Mouse (Mus musculus) testis, adult 2 months (tissue): Measurements from ENCODE around the gene Spc25. TPM values are rescaled to one million over a fixed set of nuclear protein-coding genes. Genes with fewer than 3 reads are reported as not detected.

Experiments
- H3K27ac ChIP-seq: fragments of 200-500 bp; 2 replicates; pipeline ENCODE4 v1.5.1; 2012; ENCODE audit warnings: low read depth, low read length; ENCODE audit not compliant: control insufficient read depth, insufficient read depth
- H3K27me3 ChIP-seq: fragments of 200-500 bp; 2 replicates; pipeline ENCODE4 v1.6.1; 2012; ENCODE audit warnings: mild to moderate bottlenecking, low read length, moderate library complexity; ENCODE audit not compliant: control insufficient read depth, insufficient read depth
- H3K36me3 ChIP-seq: fragments of 200-500 bp; 2 replicates; pipeline ENCODE4 v1.6.1; 2012; ENCODE audit warnings: mild to moderate bottlenecking, low read length; ENCODE audit not compliant: control insufficient read depth, insufficient read depth
- H3K4me1 ChIP-seq: fragments of 200-500 bp; 2 replicates; pipeline ENCODE4 v1.6.1; 2012; ENCODE audit warnings: low read length; ENCODE audit not compliant: control insufficient read depth, insufficient read depth
- H3K4me3 ChIP-seq: fragments of 200-500 bp; 2 replicates; pipeline ENCODE4 v1.5.1; 2012; ENCODE audit warnings: low read depth, mild to moderate bottlenecking, low read length, moderate library complexity, mixed read lengths; ENCODE audit not compliant: control insufficient read depth
- CTCF ChIP-seq: fragments of 200-500 bp; IDR thresholded peaks from 2 replicates; pipeline ENCODE4 v1.5.1; 2012; ENCODE audit warnings: low read depth, mild to moderate bottlenecking, inconsistent platforms, low read length, moderate library complexity; ENCODE audit not compliant: control insufficient read depth, insufficient read depth, insufficient replicate concordance
- POLR2A ChIP-seq: fragments of 200-500 bp; IDR thresholded peaks from 2 replicates; pipeline ENCODE4 v1.6.1; 2012; ENCODE audit warnings: low read depth, mild to moderate bottlenecking, inconsistent platforms, low read length, moderate library complexity; ENCODE audit not compliant: control insufficient read depth
- polyA plus RNA-seq: library from polyadenylated mRNA; depleted of rRNA; stranded (reverse); fragments of >200 nt; gene quantifications from 2 replicates; pipeline ENCODE4 v1.2.3, GENCODE M21; 2012

Gene Spc25
- polyA plus RNA-seq, 1 experiment: 6.8 TPM

DNA sequence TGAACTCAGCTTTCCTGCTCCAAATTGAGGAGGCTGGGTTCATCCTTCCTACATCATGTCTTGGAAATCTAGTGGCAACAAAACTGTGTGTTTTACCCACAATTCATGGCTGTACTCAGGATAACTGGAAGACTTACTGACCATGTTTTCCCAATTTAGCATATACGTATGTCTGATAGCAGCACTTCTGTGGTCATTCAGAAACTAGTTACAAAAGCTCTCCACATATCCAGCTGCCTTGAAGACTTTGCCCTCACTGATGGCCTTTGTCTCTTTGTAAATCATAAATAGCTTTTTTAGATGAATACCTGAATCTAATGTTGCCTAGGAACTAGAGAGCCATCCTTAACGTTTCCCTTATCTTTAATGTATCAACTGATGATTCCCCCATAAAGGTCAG lies 24.1 kb upstream of the Spc25 start:
- no peaks in the 10 kb centered on the region for H3K36me3 ChIP-seq
- no peak overlapping the region for H3K27ac ChIP-seq
- TF ChIP-seq POLR2A (no peak), CTCF (no peak)
- H3K4me1 ChIP-seq: no peaks in the 10 kb centered on the region
- no peak overlapping the region for H3K4me3 ChIP-seq
- no peaks in the 10 kb centered on the region for H3K27me3 ChIP-seq

DNA sequence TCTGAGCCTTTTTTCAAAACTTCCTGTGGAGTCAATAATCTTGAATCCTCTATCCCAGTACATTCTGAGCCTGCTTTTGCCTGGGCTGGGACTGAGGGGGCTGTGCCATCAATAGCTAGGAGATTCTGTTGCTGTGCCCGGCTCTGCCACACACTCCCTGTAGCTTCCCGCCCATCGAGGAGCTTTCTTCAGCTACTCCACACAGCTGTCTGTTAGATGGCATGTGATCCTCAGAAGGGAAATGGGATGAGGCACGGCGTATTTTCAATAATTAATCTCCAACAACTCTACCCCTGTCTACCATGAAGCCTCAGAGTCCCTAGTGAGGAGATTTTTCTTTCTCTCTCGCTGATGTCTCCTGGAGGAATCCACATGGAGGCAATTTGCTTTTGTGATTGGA lies 22.6 kb upstream of the Spc25 start:
- Histone ChIP-seq H3K27me3 (no peaks in the 10 kb centered on the region), H3K36me3 (no peaks in the 10 kb centered on the region), H3K4me3 (no peak overlapping the region), H3K4me1 (no peaks in the 10 kb centered on the region), H3K27ac (no peak overlapping the region)
- TF ChIP-seq CTCF (no peak), POLR2A (no peak)

DNA sequence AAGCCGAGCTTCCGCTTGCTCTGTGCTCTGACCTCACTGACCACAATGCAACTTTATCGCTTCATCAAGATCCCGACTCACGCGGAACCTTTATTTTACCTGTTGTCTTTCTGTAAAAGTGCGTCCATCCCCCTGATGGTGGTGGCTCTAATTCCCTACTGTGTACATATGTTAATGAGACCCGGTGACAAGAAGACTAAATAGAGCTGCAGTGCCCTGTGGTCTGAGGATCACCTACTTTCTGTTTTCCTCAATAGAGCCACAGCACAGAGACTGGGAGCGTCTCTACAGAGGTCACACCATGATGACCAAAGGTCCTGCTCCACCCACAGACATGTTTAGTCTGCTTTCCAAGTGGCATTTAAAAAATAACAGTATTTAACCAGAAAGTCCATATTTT lies 20.9 kb upstream of the Spc25 start:
- TF ChIP-seq POLR2A (no peak), CTCF (no peak)
- Histone ChIP-seq H3K27ac (no peak overlapping the region), H3K4me3 (no peak overlapping the region), H3K4me1 (no peaks in the 10 kb centered on the region), H3K27me3 (no peaks in the 10 kb centered on the region), H3K36me3 (no peaks in the 10 kb centered on the region)

DNA sequence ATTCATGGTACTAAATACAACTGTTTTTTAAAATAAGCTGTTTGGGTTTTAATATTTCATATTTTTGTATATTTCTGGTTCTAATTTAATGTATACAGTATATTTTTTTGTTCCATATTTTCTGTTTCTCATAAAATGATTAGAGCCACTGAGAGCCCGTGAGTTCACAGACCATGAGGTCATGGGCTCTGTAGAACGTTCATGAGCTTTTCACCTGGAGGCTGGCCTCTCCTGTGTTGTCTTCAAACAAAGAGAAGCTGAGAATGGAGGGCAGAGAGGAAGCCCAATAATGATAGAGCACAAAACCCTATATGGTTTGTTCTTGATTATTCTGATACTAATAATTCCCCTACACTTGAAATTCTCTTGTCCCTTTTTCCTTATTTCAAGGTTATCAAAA lies 18.7 kb upstream of the Spc25 start:
- H3K4me3 ChIP-seq: no peak overlapping the region
- no peak for TF ChIP-seq CTCF
- no peak for TF ChIP-seq POLR2A
- no peaks in the 10 kb centered on the region for H3K36me3 ChIP-seq
- no peaks in the 10 kb centered on the region for H3K27me3 ChIP-seq
- H3K27ac ChIP-seq: no peak overlapping the region
- no peaks in the 10 kb centered on the region for H3K4me1 ChIP-seq

DNA sequence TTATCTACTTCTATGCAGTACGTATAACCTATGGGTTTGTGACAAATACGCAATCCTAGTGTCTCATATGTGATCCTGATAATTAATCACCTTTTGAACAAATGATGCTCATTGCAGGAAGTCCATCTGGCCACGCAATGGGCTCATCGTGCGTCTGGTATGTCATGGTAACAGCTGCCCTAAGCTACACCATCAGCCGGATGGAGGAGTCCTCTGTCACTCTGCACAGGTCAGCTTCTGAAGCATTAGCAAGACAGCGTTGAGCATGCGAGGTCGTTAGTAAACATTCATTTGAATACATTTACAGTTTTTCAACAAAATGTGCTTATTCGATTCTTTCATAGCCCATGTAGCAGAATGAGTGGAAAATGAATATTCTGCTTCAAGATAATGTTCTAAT lies 16.8 kb upstream of the Spc25 start:
- Histone ChIP-seq H3K27ac (no peak overlapping the region), H3K4me3 (no peak overlapping the region), H3K36me3 (no peaks in the 10 kb centered on the region), H3K27me3 (no peaks in the 10 kb centered on the region), H3K4me1 (no peaks in the 10 kb centered on the region)
- TF ChIP-seq POLR2A (no peak), CTCF (no peak)

DNA sequence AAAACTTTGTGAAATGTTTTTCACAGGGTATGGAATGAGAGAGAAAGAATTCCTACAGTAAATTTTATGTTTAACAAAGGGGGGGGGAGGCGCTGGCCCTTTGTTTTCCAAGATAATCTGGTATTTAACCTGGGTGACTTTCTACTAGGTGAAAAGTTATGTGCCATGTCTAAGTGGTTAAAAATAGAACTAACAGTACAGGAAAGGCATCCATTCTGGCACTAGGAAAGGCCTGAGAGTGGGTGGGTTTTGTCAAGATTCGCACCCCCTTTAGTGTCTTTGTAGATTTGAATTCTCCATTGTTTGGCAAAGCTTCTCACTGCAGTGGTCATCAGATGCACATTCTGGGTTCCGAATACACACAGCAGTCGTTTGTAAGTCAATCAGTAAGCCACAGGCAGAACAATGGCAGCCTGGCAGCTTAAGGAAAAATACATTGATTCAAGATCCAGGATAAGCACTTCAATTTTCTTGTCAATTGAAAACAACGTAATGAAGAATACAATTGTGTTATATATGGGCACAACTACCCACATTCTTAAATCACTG lies 15.9 kb upstream of the Spc25 start:
- Histone ChIP-seq H3K36me3 (no peaks in the 10 kb centered on the region), H3K4me3 (no peak overlapping the region), H3K27me3 (no peaks in the 10 kb centered on the region), H3K4me1 (no peaks in the 10 kb centered on the region), H3K27ac (no peak overlapping the region)
- no peak for TF ChIP-seq POLR2A
- no peak for TF ChIP-seq CTCF

DNA sequence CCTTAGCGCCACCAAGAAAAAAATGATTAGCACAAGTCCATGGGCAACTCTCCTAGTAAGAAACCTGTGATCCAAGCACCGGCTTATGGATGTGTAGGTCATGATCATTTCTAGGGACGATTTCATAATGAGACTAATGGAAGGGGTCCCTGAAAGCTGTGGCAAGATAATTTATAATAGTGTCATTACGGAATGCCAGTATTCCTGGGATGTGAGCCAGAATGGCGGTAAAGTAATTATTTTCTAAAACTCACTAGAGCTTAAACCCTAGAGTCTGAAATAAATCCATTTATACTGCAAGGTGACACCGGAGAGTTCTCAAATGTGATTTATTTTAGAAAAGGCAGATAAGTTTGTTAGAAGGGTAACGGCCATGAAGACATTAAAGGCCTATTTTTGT lies 9.2 kb upstream of the Spc25 start:
- H3K36me3 ChIP-seq: no peaks in the 10 kb centered on the region
- TF ChIP-seq CTCF: no peak
- TF ChIP-seq POLR2A: no peak
- no peaks in the 10 kb centered on the region for H3K27me3 ChIP-seq
- no peak overlapping the region for H3K4me3 ChIP-seq
- H3K4me1 ChIP-seq: no peaks in the 10 kb centered on the region
- H3K27ac ChIP-seq: no peak overlapping the region

DNA sequence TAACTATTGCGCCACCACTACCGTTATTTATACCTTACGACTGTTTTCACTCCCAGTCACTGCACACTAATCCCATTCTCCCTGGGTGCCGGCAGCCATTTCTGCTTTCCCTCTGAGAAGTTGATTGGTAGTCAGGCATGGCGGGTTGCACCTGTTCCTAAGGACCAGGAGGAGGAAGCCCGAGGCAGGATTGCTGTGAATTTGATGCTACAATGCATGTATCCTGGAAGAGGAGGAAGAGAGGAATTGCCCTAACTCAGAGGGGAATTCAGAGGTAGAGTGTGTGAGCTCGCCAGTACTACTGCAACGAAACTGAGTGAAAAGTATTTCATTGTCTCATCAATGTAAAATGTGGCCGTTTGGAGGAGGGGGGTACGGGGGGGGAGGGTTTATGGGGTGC lies 6.7 kb upstream of the Spc25 start:
- Histone ChIP-seq H3K27me3 (no peaks in the 10 kb centered on the region), H3K4me1 (no peaks in the 10 kb centered on the region), H3K27ac (no peak overlapping the region), H3K4me3 (no peak overlapping the region), H3K36me3 (no peaks in the 10 kb centered on the region)
- TF ChIP-seq CTCF: no peak
- no peak for TF ChIP-seq POLR2A
